Mouse (Mus musculus): ENCODE results near the gene Tceanc2.

DNA sequence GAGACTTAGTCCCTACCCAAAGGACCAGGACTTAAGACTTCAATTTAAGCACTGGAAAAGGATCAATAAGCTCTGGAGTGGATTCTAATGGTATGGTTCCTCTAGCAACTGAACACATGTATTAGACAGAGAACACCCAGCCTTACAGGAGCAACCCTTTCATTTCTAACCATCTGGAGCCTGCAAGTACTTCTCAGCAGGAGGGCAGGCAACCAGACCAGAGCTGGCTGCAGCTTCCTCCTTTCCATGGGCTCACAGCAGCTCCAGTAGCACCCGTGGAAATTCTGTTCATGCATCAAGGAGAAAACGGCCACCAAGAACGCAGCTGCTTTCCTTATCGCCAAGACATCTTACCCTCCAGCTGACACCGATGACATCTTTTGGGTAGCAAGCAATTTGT lies 43.3 kb downstream of the Tceanc2 start:
- TF ChIP-seq CTCF (IDR thresholded peaks at IDR 0.05; ENCODE audit: low read depth, low read length), result no peak
- no peak for TF ChIP-seq POLR2A (IDR thresholded peaks at IDR 0.05; ENCODE audit: insufficient read depth, low read length)

Data from ES-Bruce4 (cell line).